Mouse (Mus musculus) ES-Bruce4 (cell line): ENCODE measurements around the gene Rab1b.

ENCODE experiments used
- CTCF ChIP-seq: IDR thresholded peaks from one replicate; pipeline ENCODE4 v1.8.1; 2011; ENCODE audit warnings: low read depth, low read length
- EP300 ChIP-seq: IDR thresholded peaks from 2 replicates; pipeline ENCODE4 v1.6.1; 2011; ENCODE audit warnings: low read depth, low read length; ENCODE audit not compliant: insufficient read depth

GRCm38 (mm10) chr19:5057876-5058775 lies 48.7 kb downstream of the Rab1b start:
- TF ChIP-seq EP300 = peak; percentile 68; the same call in 1 of the 2 replicates
- no peak for TF ChIP-seq CTCF
